Mouse (Mus musculus): ENCODE data around the gene Gm3106.
"Not testable (repeated sequence)": the region's sequence is repeated elsewhere in the genome, so short reads cannot be mapped to it uniquely, and the experiment has no call there.

Gene Gm3106

GRCm38 (mm10) chr5:94217705-94218104 lies at the start of gene Gm3106:
TSS of gene Gm3106 (plus strand) at chr5:94218005.
- not testable (repeated sequence) for DNase-seq

All from cerebellum, postnatal 10 days (tissue).